Mouse (Mus musculus) naive thymus-derived CD4-positive, alpha-beta T cell, adult 2 months (primary cell): ENCODE data around the gene Xrcc2.

Source experiments
- DNase-seq: peaks from one replicate; pipeline ENCODE4 v3.0.0-alpha.2; 2011; ENCODE audit warnings: low read depth

Gene Xrcc2

DNA sequence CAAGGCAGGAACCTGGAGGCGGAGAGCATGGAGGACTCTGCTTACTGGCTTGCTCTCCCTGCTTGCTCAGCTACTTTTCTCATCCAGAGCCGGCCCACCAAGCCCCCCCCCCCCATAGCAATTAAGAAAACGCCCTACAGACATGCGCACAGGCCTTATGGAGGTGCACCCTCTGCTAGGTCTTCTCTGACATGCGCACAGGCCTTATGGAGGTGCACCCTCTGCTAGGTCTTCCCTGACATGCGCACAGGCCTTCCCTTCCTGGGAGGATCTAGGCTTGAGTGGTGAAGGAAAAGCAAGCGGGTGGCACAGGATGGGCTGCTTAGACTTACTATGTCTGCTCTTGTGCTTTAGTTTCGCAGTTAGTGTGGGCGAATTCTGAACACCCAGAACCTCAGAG lies 37.3 kb downstream of the Xrcc2 start:
- no peak for DNase-seq

DNA sequence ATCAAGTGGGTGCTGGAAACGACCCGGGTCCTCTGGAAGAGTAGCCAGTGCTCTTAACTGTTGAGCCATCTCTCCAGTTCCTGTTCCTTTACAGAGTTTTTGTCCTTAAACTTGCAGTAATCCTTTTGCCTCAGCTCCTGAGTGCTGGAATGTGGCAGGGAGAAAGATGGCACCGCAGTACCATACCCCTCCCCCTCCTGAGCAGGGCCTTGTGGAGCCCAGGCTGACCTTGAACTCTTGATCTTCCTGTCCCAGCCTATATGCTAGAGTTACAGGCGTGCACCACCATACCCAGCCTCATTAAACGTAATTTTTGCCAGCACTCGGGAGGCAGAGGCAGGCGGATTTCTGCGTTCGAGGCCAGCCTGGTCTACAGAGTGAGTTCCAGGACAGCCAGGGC lies 38.9 kb downstream of the Xrcc2 start:
- DNase-seq = no peak

DNA sequence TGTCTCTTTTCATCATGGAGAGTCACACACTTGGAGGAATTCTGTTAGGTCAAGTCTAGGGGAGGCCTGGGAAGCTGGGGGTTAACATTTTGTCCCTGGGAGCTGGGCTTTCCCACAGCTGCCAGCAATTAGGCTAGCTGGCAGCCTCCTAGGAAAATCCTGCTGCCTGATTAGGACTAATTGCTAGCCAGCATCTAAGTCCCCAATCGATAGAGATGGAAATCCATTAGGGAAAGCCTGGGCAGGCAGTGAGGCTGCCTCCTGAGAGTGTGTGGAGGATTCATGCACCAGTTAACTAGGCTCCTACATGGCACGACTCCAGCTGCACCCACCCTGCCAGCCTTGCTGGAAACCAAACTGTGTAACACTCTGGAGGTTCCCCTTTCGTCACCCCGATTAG lies 39.5 kb downstream of the Xrcc2 start:
- no peak for DNase-seq

DNA sequence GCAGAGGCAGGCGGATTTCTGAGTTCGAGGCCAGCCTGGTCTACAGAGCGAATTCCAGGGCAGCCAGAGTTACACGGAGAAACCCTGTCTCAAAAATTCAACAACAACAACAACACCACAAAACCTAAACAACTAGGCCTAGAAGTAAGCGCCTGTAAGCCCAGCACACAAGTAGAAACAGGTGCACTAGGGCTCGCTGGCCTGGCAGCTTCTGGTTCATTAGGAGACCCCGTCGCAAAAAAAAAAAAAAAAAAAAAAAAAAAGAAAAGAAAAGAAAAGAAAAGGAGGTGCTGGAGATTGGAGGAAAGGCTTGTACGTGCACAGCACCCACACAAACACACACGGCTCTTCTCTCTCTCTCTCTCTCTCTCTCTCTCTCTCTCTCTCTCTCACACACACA lies 40.1 kb downstream of the Xrcc2 start:
- DNase-seq = no peak

DNA sequence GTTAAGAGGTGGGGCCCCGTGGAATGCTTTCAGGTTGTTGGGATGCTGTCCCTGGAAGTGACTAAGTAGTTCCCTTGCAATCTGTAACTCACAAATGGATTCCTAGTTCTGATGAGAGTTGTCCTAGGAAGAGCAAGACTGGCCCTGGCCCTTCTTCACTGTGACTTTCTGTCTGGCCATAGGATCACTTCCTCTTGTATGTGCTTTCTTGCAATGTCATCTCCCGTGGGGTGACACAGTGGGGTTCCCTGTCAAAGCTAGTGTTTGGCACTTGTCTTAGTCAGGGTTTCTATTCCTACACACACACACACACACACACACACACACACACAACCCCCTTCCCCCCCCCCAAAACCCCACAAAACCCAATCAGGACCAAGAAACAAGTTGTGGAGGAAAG lies 42.5 kb downstream of the Xrcc2 start:
- no peak for DNase-seq

DNA sequence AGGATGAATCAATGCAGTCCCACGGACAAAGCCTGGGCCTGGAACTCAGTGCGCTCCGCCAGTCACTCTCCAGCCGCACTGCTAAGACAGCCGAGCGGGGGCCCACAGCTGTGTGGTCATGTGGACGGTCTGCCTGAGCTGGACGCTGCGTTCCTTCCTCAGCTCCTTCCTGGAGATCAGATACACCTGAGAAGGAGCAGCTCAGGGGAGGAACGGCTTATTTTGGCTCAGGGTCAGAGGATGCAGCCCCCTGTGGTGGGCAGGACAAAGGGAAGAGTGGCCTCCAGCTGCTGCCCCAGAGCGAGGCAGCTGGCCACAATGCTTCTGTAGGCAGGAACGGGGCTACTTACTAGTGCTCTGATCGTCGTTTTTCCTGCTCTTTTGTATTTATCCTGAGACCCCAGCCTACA lies 51.0 kb downstream of the Xrcc2 start:
- no peak for DNase-seq

DNA sequence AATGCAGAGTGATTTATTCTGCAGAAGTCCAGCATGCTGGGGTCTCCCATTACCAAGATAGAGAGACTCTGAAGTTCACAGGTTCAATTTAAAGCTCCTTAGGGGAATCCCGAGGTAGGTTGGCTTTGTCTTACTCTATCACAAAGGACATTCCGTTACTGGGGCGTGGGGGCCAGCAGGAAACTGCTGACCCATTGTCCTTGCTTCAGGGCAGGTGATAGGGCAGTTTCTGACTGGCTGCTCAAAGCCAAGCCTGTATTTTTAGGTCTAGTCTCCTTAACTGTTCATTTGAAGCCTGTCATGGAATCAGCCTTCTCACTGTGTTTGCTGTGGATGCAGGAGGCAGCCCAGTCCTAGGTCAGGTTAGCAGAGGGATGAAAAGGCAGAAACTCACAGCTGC lies 52.2 kb downstream of the Xrcc2 start:
- DNase-seq = no peak

DNA sequence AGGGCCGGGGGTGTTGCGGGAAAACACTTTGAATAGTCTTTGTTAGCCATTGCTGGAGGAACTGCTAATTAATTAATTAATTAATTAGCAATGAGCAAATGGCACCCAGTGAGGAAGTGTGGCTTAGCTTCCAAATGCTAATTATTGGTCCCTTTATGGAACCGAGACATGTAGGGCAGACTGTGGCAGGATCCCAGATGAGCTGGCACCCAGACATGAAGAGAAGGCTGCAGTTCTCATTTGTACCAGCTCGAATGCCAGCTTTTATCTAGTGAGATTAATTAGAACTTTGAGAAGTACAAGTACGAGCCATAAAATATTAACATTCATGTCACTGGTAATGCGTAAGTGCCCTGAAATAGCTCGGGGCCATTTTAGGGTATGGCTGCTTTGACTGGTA lies 53.2 kb downstream of the Xrcc2 start:
- no peak for DNase-seq

DNA sequence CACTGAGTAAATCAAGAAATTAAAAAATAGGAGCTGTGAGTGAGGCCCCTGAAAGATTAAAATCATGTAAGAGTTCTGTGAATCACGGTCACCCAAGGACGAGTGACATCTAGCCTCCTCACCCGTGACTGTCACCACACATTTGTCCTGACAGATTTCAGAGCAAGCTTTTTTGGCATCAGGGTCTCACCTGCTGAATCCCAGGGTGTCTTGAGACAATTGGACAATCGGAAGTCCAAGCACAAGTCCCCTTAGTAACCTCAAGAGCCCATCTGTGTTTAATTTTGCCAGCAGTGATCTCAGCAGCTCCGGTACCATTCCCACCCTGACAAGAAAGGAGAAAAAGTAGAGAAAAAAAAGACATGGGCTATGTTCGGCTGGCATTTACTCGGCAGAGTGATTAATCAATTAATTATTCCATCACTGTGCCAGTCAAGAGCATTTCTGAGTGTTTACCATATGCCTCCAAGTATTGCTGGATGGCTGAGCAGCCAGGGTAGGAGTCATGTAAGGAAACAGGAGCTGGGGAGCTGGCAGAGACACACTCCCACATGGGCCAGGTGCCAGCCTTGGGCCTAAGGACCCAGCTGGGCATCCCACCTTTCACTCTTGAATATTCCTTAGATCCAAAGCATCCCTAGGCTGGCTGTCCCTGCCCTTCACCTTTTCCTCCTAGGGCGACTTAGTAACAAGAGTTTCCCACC lies 59.8 kb downstream of the Xrcc2 start:
- DNase-seq = no peak

DNA sequence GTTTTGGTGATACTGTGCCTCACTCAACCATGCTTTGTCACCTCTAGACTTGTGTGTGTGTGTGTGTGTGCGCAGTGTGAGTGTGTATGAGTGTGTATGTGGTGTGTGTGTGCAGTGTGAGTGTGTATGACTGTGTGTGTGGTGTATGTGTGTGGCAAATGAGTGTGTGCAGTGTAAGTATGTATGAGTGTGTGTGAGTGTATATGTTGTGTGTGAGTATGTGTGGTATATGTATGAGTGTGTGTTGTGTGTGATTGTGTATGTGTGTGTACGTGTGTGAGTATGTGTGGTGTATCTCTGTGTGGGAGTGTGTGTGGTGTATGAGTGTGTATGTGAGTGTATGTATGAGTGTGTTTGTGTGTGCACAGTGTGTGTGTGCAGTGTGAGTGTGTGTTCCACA lies 61.1 kb downstream of the Xrcc2 start:
- no peak for DNase-seq

DNA sequence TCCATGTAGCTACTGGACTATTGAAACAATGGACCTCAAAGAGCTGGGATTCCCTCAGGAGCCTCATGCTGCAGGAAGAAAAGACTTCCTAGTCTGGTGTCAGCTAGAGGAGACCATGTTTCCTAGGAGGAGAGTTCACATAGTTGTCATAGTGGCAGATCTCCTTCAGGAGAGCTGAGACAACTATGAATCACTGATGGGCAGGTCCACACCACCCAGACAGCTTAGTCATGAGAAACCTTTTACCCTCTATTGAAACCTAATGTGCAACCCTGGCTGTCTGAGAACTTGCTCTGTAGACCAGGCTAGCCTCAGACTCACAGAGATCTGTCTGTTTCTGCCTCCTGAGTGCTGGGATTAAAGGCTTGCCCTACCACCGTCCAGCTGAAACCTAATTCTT lies 62.9 kb downstream of the Xrcc2 start:
- DNase-seq = no peak
